Mouse (Mus musculus) forebrain, embryonic 13.5 days (tissue): ENCODE results near the gene Zranb1. TPM values are rescaled to one million over a fixed set of nuclear protein-coding genes. Genes with fewer than 3 reads are reported as not detected.

Experiments
- ATAC-seq: fragments of 200-750 bp; cut with Nextera tagmentation; 2 replicates; pipeline ENCODE4 v1.8.0; 2017
- H3K27ac ChIP-seq: fragments of 300-500 bp; sonication (generic); 2 replicates; pipeline ENCODE4 v1.5.1; 2015; ENCODE audit warnings: inconsistent platforms, mild to moderate bottlenecking, moderate library complexity
- H3K27me3 ChIP-seq: fragments of 300-500 bp; sonication (generic); 2 replicates; pipeline ENCODE4 v1.6.1; 2015; ENCODE audit warnings: mild to moderate bottlenecking, inconsistent platforms
- H3K36me3 ChIP-seq: fragments of 300-500 bp; sonication (generic); 2 replicates; pipeline ENCODE4 v1.6.1; 2015; ENCODE audit warnings: mild to moderate bottlenecking, inconsistent platforms; ENCODE audit not compliant: poor library complexity, severe bottlenecking
- H3K4me1 ChIP-seq: fragments of 300-500 bp; sonication (generic); 2 replicates; pipeline ENCODE4 v1.6.1; 2015; ENCODE audit warnings: inconsistent platforms
- H3K4me2 ChIP-seq: fragments of 300-500 bp; sonication (generic); 2 replicates; pipeline ENCODE4 v1.6.1; 2015; ENCODE audit warnings: inconsistent platforms, mild to moderate bottlenecking, moderate library complexity
- H3K4me3 ChIP-seq: fragments of 300-500 bp; sonication (generic); 2 replicates; pipeline ENCODE4 v1.5.1; 2015; ENCODE audit warnings: mild to moderate bottlenecking, inconsistent platforms
- H3K9ac ChIP-seq: fragments of 300-500 bp; sonication (generic); 2 replicates; pipeline ENCODE4 v1.6.1; 2015; ENCODE audit warnings: mild to moderate bottlenecking, inconsistent platforms
- H3K9me3 ChIP-seq: fragments of 300-500 bp; sonication (generic); replicated peaks from 2 replicates; pipeline ENCODE4 v1.6.1; 2016; ENCODE audit warnings: inconsistent platforms
- WGBS: fragments of 180-500 bp; shearing (Covaris S2); methylation state at CpG from one replicate; pipeline ENCODE4 v1.1.7; 2015; 5-methylcytosine and 5-hydroxymethylcytosine counted together
- polyA plus RNA-seq: library from polyadenylated mRNA; unstranded; fragments of >200 nt; fragmentation: Nextera tagmentation; extraction: Ambion mirVana; gene quantifications from 2 replicates; pipeline ENCODE4 v1.2.1, GENCODE M21; 2015

Zranb1 gene
- polyA plus RNA-seq, 1 experiment from 2014 or later: 16.1 TPM

DNA sequence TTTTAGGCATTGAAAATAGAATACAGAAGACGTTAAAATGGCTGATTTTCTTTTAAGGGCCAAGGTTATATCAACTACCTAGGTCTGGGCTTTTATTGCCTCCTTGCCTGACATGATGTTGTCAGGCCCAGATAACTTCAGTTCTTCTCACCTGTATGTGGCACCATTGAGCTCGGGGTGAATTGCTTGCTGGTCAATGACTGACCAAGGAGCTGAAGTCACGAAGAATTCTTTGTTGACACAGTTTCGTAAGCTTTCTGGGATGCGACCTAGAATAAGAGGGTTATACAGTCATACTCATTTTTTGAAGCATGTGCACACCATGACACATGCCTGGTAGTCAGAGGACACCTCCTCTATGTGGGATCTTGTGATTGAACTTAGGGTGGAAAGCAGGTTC, 58.9 kb downstream of the Zranb1 start:
- no peaks in the 10 kb centered on the region for H3K27me3 ChIP-seq
- H3K4me3 ChIP-seq: no peak overlapping the region
- peaks cover 79% of the 10 kb centered on the region for H3K36me3 ChIP-seq
- no peak overlapping the region for H3K9ac ChIP-seq
- no peak overlapping the region for H3K27ac ChIP-seq
- H3K4me2 ChIP-seq: no peak overlapping the region
- 94% methylated on average over 5 of the region's 5 CpGs for WGBS
- H3K9me3 ChIP-seq: no peaks in the 10 kb centered on the region
- ATAC-seq: no peak
- no peaks in the 10 kb centered on the region for H3K4me1 ChIP-seq

DNA sequence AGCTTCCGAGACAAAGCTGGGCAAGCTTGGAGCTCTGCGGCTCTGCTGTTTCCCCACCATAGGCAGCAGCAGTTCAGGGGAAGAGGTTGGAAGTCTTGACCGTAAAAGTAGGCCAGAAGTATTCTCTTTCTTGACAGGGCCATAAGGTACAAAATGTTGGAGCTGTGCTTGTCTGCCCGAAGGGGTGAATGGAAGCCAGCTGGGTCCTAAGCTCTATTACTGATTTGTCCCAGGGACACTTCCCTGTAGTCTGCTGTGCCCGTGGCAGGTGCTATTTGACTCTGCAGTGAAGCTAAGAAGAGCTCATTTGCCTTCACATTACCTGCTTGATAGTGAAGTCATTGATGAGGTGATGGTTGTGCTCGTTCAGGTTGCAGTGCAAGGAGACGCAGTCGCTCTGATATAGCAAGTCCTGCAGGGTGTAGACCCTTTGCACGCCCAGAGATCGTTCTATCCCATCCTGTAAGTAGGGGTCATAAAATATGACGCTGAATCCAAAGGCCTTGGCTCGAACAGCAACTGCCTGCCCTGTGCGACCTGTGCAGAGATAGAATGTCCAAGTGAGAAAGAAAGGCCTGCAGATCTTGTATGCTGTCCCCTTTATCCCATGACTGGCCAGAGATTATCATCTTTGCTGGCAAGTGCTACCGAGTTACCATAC, 60.4 kb downstream of the Zranb1 start:
- H3K9ac ChIP-seq: no peak overlapping the region
- no peaks in the 10 kb centered on the region for H3K9me3 ChIP-seq
- no peak overlapping the region for H3K4me3 ChIP-seq
- no peak overlapping the region for H3K4me2 ChIP-seq
- H3K36me3 ChIP-seq: peaks cover 81% of the 10 kb centered on the region
- no peaks in the 10 kb centered on the region for H3K4me1 ChIP-seq
- ATAC-seq: no peak
- H3K27ac ChIP-seq: no peak overlapping the region
- WGBS: 95% methylated on average over 14 of the region's 14 CpGs
- H3K27me3 ChIP-seq: no peaks in the 10 kb centered on the region

DNA sequence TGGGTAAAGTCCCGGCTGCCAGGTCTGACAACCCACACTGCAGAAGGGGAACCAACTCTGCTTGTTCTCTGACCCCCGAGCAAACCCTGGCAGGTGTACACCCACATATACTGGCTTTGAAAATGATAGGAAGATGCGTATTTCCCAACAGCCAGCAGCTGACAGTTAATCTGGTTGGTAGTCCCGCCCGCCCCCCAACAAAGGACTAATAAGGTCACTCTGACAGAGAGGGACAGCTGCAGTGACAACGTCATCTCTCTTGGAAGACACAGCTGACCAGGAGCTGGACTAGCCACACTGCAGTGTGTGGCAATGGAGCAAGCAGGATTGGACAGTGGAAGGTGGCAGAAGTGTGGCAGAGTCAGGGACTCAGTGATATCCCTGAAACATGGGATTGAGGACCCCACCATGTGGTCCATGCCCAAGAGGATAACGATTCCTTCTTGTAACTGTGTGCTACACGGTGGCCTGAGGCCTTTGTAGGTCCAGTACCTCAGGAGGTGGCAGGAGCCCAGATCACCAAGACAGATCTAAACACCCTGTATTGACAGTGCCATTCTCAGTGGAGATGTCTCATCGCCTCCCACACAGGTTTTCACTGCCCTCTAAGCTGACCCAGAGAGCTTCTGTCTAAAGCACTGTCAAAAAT, 62.1 kb downstream of the Zranb1 start:
- WGBS: 87% methylated on average over 9 of the region's 9 CpGs
- Histone ChIP-seq H3K36me3 (peaks cover 88% of the 10 kb centered on the region), H3K9me3 (no peaks in the 10 kb centered on the region), H3K9ac (no peak overlapping the region), H3K4me3 (no peak overlapping the region), H3K4me1 (no peaks in the 10 kb centered on the region), H3K4me2 (no peak overlapping the region), H3K27ac (no peak overlapping the region), H3K27me3 (no peaks in the 10 kb centered on the region)
- no peak for ATAC-seq

DNA sequence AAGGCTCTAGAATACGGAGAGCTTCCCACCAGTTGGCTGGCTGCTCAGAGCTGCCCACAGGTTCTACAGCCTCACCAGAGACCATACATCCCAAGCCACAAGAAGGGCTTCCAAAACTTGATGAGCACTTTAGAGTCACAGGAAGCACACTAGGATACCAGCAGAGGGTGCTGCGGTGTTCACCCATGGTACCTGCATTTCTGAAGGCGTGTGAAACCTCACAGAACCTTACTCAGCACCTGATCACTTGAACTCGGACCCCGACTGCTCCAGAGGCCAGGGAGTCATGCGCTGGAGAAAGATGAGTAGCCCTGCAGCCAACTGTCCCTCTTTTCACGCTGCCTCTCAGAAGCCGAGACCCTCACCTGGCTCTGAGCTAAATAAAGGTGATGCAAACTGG, 63.2 kb downstream of the Zranb1 start:
- 92% methylated on average over 8 of the region's 8 CpGs for WGBS

DNA sequence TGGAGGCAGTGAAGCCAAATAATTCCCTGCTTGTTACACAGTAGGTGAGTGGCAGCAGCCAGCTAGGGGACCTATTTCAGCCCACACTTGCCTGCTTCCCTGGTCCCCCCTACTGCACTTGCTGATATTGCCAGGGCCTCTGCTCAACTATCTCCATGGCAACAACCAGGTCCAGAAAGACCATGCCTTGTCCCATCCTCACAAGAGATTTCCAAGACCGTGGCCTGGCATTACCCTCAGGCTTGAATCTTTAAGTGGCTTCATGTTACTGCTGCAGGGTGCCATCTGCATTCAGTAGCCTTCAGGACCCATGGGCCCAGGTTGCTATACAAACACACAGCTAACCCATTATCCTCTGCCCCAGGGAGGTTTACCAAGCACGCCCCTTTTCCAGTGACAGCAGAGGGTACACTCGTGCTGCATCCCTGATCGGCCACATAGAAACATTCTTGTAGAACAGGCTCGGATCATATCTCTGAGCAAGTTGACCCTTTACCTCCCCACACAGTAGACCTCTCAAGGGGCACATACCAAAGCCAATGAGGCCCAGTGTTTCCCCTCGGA, 63.8 kb downstream of the Zranb1 start:
- Histone ChIP-seq H3K36me3 (peaks cover 86% of the 10 kb centered on the region), H3K4me1 (no peaks in the 10 kb centered on the region), H3K27me3 (no peaks in the 10 kb centered on the region), H3K4me2 (no peak overlapping the region), H3K4me3 (no peak overlapping the region), H3K27ac (no peak overlapping the region), H3K9me3 (no peaks in the 10 kb centered on the region), H3K9ac (no peak overlapping the region)
- 77% methylated on average over 6 of the region's 6 CpGs for WGBS
- ATAC-seq: no peak

More for the DNA sequence above, 63.2 kb downstream of the Zranb1 start:
- no peaks in the 10 kb centered on the region for H3K9me3 ChIP-seq
- H3K27me3 ChIP-seq: no peaks in the 10 kb centered on the region
- no peaks in the 10 kb centered on the region for H3K4me1 ChIP-seq
- H3K36me3 ChIP-seq: peaks cover 89% of the 10 kb centered on the region
- H3K9ac ChIP-seq: no peak overlapping the region
- no peak overlapping the region for H3K4me3 ChIP-seq
- H3K27ac ChIP-seq: no peak overlapping the region
- no peak overlapping the region for H3K4me2 ChIP-seq
- no peak for ATAC-seq

DNA sequence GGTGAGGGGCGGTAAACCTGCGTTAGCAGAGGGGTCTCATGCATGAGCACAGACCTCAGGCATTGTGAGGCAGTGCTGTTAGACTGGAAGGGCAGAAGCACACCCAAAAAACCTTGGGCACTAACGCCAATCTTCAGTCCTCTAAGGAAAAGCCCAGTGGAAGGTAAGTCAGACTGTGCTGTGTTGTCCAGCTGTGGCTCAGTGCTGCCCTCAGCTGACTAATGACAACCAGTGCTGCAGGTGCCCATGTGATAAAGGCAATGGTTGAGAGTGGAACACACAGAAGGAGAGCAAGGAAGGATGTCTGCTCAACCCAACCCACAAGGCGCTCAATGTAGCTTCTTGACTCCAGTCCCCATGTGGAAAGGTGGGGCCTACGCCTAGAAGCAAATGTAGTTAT, 65.4 kb downstream of the Zranb1 start:
- WGBS: 90% methylated on average over 5 of the region's 5 CpGs
- ATAC-seq: no peak
- no peak overlapping the region for H3K4me2 ChIP-seq

DNA sequence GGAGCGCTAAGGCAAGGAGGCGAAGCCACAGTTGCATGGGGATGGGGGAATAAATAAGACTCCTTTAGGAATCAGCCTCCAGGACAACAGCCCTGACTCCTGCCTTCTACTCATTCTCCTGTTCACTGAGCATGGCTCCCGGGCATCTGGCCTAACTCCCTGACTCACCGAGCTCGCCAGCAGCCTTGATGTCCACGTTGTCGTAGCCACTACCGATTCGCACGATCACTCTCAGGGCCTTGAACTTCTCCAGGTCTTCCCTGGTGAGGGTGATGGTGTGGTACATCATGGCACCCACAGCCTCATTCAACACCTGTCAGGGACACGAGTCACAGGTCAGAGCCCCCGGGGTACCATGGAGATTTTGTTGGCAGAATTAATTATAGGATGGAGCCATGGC, 67.7 kb downstream of the Zranb1 start:
- no peak overlapping the region for H3K4me3 ChIP-seq
- H3K9me3 ChIP-seq: no peaks in the 10 kb centered on the region
- 97% methylated on average over 12 of the region's 12 CpGs for WGBS
- no peak for ATAC-seq
- no peaks in the 10 kb centered on the region for H3K27me3 ChIP-seq
- H3K4me2 ChIP-seq: no peak overlapping the region
- H3K4me1 ChIP-seq: peaks cover 18% of the 10 kb centered on the region
- peaks cover 56% of the 10 kb centered on the region for H3K36me3 ChIP-seq
- no peak overlapping the region for H3K27ac ChIP-seq
- H3K9ac ChIP-seq: no peak overlapping the region

More for the DNA sequence above, 65.4 kb downstream of the Zranb1 start:
- Histone ChIP-seq H3K4me3 (no peak overlapping the region), H3K4me1 (no peaks in the 10 kb centered on the region), H3K27me3 (no peaks in the 10 kb centered on the region), H3K36me3 (peaks cover 69% of the 10 kb centered on the region), H3K9ac (no peak overlapping the region), H3K27ac (no peak overlapping the region), H3K9me3 (no peaks in the 10 kb centered on the region)

DNA sequence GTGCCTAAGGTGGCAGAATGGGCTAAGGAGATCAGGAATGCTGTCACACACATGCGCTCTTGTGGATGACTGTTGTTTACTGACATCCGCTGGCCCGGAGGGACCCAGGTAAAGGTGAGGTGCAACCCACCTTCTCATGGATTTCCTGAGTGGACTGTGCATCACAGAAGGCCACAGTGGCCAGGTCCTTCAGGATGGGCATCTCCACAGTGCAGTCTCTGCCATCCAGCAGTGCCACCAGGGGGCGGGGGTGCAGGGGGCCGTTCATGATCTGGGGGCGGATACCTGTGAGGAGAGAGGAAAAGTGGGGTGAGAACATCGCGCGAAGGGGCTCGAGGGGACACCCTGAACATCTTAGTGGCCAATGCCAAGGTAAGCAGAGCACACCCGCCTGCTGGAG, 68.1 kb downstream of the Zranb1 start:
- Histone ChIP-seq H3K4me2 (no peak overlapping the region), H3K4me3 (no peak overlapping the region)
- 98% methylated on average over 11 of the region's 11 CpGs for WGBS

DNA sequence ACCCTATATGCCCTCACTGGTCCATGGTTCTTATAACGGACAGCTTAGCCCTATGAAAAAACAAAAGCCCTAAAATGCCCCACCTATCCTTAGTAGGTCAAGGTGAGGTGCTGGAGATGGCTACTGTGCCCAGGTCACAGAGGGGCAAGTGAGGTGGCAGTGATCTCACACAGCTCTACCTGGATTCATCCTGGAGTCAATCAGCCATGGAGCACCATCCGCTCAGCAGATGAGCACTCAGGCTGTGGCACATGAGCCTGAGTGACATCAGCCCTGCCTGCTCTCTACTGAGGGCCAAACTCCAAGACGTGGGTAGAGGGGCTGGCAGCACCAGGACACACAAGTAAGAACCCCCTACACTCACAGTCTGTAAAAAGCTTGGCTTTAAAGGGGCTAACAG, 70.4 kb downstream of the Zranb1 start:
- no peak for ATAC-seq
- Histone ChIP-seq H3K9me3 (no peaks in the 10 kb centered on the region), H3K4me1 (peaks cover 35% of the 10 kb centered on the region), H3K27me3 (no peaks in the 10 kb centered on the region), H3K9ac (no peak overlapping the region), H3K4me3 (no peak overlapping the region), H3K27ac (no peak overlapping the region), H3K4me2 (no peak overlapping the region), H3K36me3 (peaks cover 37% of the 10 kb centered on the region)
- WGBS: 86% methylated on average over 3 of the region's 3 CpGs

More for the DNA sequence above, 68.1 kb downstream of the Zranb1 start:
- H3K9ac ChIP-seq: no peak overlapping the region
- H3K36me3 ChIP-seq: peaks cover 52% of the 10 kb centered on the region
- H3K9me3 ChIP-seq: no peaks in the 10 kb centered on the region
- ATAC-seq: no peak
- H3K4me1 ChIP-seq: peaks cover 22% of the 10 kb centered on the region
- H3K27ac ChIP-seq: no peak overlapping the region
- H3K27me3 ChIP-seq: no peaks in the 10 kb centered on the region

DNA sequence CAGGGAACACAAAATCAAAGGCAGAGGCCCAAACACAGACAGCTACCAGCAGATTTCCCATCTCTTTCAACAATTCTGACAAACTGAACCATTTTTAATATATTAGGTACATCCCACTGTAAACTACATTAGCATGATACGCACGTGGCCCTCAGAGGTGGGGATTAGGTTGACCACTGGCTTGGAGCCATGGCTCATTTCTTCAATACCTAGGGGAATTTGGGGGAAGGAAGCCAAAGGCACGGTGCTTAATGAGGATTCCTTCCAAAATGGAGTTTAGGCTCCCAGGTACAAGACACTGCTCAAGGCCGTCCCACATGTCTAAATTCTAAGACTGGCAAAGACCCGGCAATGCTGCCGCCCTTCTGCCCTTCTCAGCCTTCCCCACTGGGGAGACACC, 71.3 kb downstream of the Zranb1 start:
- ATAC-seq: no peak
- peaks cover 28% of the 10 kb centered on the region for H3K36me3 ChIP-seq
- H3K27me3 ChIP-seq: no peaks in the 10 kb centered on the region
- WGBS: 83% methylated on average over 6 of the region's 6 CpGs
- H3K9me3 ChIP-seq: no peaks in the 10 kb centered on the region
- H3K4me3 ChIP-seq: no peak overlapping the region
- H3K4me1 ChIP-seq: peaks cover 38% of the 10 kb centered on the region
- H3K9ac ChIP-seq: no peak overlapping the region
- H3K4me2 ChIP-seq: no peak overlapping the region
- no peak overlapping the region for H3K27ac ChIP-seq

DNA sequence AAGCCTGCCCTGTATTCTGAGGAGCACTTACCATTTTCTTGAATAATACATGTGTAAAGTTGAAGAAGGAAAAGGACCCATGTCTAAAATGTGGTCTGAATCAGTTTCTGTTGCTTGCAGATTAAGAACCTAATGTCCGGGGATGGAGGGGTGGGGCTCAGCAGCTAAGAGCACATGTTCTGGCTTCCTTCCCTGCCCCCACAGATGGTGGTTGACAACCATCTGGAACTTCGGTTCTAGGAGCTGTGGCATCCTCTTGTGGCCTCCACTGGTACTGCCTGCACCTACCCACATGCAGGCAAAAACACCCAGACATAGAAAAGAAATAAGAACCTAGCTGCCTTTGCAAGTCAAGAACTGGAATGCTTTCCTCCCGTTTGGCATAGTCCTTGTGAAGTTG, 72.5 kb downstream of the Zranb1 start:
- Histone ChIP-seq H3K27me3 (no peaks in the 10 kb centered on the region), H3K9me3 (no peaks in the 10 kb centered on the region), H3K4me1 (peaks cover 49% of the 10 kb centered on the region), H3K9ac (no peak overlapping the region), H3K4me3 (no peak overlapping the region), H3K4me2 (no peak overlapping the region), H3K27ac (peak overlapping the region; percentile 32; the same call in 1 of the 2 replicates), H3K36me3 (peaks cover 17% of the 10 kb centered on the region)
- 33% methylated on average over 3 of the region's 3 CpGs for WGBS
- peak; percentile 62 for ATAC-seq

DNA sequence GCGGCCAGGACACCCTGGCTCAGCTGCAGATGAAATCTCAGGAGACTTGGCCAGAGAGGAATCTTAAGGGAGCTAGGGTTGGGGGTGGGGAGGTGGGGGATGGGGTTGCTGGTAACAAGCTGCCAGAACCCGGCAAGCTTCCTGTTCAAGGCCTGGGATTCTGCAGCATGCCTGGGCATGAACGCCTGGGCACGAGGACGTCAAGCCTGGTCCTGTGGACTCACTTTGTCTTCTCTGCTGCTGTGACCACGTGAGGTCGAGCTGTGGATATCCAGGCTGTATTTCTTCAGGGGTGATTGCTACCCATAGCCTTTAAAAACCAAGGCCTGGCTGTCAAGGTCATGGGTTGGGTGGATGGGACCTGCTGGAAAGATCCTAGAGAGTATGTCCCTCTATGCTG, 74.8 kb downstream of the Zranb1 start:
- peaks cover 8% of the 10 kb centered on the region; the same call in 1 of the 2 replicates for H3K36me3 ChIP-seq
- peaks cover 67% of the 10 kb centered on the region for H3K4me1 ChIP-seq
- no peaks in the 10 kb centered on the region for H3K9me3 ChIP-seq
- ATAC-seq: no peak
- no peak overlapping the region for H3K27ac ChIP-seq
- H3K4me3 ChIP-seq: no peak overlapping the region
- no peak overlapping the region for H3K9ac ChIP-seq
- 85% methylated on average over 7 of the region's 7 CpGs for WGBS
- no peak overlapping the region for H3K4me2 ChIP-seq
- H3K27me3 ChIP-seq: no peaks in the 10 kb centered on the region
